Mouse (Mus musculus): ENCODE data around the gene Hagh. TPM values are rescaled to one million over a fixed set of nuclear protein-coding genes. Genes with fewer than 3 reads are reported as not detected.

Gene Hagh
- total and polyA plus RNA-seq, 2 experiments from 2014 or later, result 116 to 129 TPM

- peak; percentile 43 for TF ChIP-seq CTCF (IDR thresholded peaks at IDR 0.05; ENCODE audit: low read depth)
- no peak for TF ChIP-seq EP300 (IDR thresholded peaks at IDR 0.05; ENCODE audit: low read depth)
- H3K4me1 ChIP-seq (ENCODE audit: control insufficient read depth, insufficient read depth), result no peaks in the 10 kb centered on the region
- H3K4me2 ChIP-seq (ENCODE audit: low read depth, low read length), result no peak overlapping the region
- H3K27me3 ChIP-seq (ENCODE audit: control insufficient read depth, insufficient read depth, low read length), result no peaks in the 10 kb centered on the region
- no peak overlapping the region for H3K27ac ChIP-seq (ENCODE audit: low read depth)
- H3K9ac ChIP-seq (replicated peaks; ENCODE audit: low read depth, low read length), result no peak overlapping the region
- no peaks in the 10 kb centered on the region for H3K36me3 ChIP-seq (replicated peaks; ENCODE audit: control insufficient read depth, insufficient read depth, low read length)
- no peak for ATAC-seq (ENCODE audit: insufficient read depth, low read depth)
- WGBS, result 27% methylated on average over 1 of the region's 1 CpGs
- no peaks in the 10 kb centered on the region for H3K9me3 ChIP-seq (replicated peaks; ENCODE audit: control insufficient read depth, low read length)
- H3K4me3 ChIP-seq (ENCODE audit: low read depth, low read length), result no peak overlapping the region
- no peak for DNase-seq (ENCODE audit: low spot score)
These were observed 22.4 kb upstream of the Hagh start for GRCm38 (mm10) chr17:24817503-24817902.

GRCm38 (mm10) chr17:24818172-24818571, 21.8 kb upstream of the Hagh start:
- H3K36me3 ChIP-seq (replicated peaks; ENCODE audit: control insufficient read depth, insufficient read depth, low read length), result no peaks in the 10 kb centered on the region
- H3K4me3 ChIP-seq (ENCODE audit: low read depth, low read length), result no peak overlapping the region
- 39% methylated on average over 6 of the region's 6 CpGs for WGBS
- DNase-seq (ENCODE audit: low spot score) (no peak), ATAC-seq (ENCODE audit: insufficient read depth, low read depth) (no peak)
- no peak for TF ChIP-seq CTCF (IDR thresholded peaks at IDR 0.05; ENCODE audit: low read depth)
- TF ChIP-seq EP300 (IDR thresholded peaks at IDR 0.05; ENCODE audit: low read depth), result no peak
- no peak overlapping the region for H3K9ac ChIP-seq (replicated peaks; ENCODE audit: low read depth, low read length)
- no peaks in the 10 kb centered on the region for H3K9me3 ChIP-seq (replicated peaks; ENCODE audit: control insufficient read depth, low read length)
- no peaks in the 10 kb centered on the region for H3K27me3 ChIP-seq (ENCODE audit: control insufficient read depth, insufficient read depth, low read length)
- no peaks in the 10 kb centered on the region for H3K4me1 ChIP-seq (ENCODE audit: control insufficient read depth, insufficient read depth)
- H3K4me2 ChIP-seq (ENCODE audit: low read depth, low read length), result no peak overlapping the region
- H3K27ac ChIP-seq (ENCODE audit: low read depth), result no peak overlapping the region

- Histone ChIP-seq H3K36me3 (replicated peaks; ENCODE audit: control insufficient read depth, insufficient read depth, low read length) (no peaks in the 10 kb centered on the region), H3K27ac (ENCODE audit: low read depth) (no peak overlapping the region), H3K4me2 (ENCODE audit: low read depth, low read length) (no peak overlapping the region), H3K4me1 (ENCODE audit: control insufficient read depth, insufficient read depth) (no peaks in the 10 kb centered on the region), H3K27me3 (ENCODE audit: control insufficient read depth, insufficient read depth, low read length) (no peaks in the 10 kb centered on the region), H3K4me3 (ENCODE audit: low read depth, low read length) (no peak overlapping the region), H3K9me3 (replicated peaks; ENCODE audit: control insufficient read depth, low read length) (no peaks in the 10 kb centered on the region), H3K9ac (replicated peaks; ENCODE audit: low read depth, low read length) (no peak overlapping the region)
- no peak for DNase-seq (ENCODE audit: low spot score)
- no peak for ATAC-seq (ENCODE audit: insufficient read depth, low read depth)
- TF ChIP-seq CTCF (IDR thresholded peaks at IDR 0.05; ENCODE audit: low read depth) (no peak), EP300 (IDR thresholded peaks at IDR 0.05; ENCODE audit: low read depth) (no peak)
- 49% methylated on average over 2 of the region's 2 CpGs for WGBS
These were observed 20.5 kb upstream of the Hagh start for GRCm38 (mm10) chr17:24819469-24819868.

- no peak for DNase-seq (ENCODE audit: low spot score)
- H3K9me3 ChIP-seq (replicated peaks; ENCODE audit: control insufficient read depth, low read length), result no peaks in the 10 kb centered on the region
- no peaks in the 10 kb centered on the region for H3K36me3 ChIP-seq (replicated peaks; ENCODE audit: control insufficient read depth, insufficient read depth, low read length)
- H3K27ac ChIP-seq (ENCODE audit: low read depth), result no peak overlapping the region
- no peak for ATAC-seq (ENCODE audit: insufficient read depth, low read depth)
- no peak for TF ChIP-seq CTCF (IDR thresholded peaks at IDR 0.05; ENCODE audit: low read depth)
- no peak for TF ChIP-seq EP300 (IDR thresholded peaks at IDR 0.05; ENCODE audit: low read depth)
- no peak overlapping the region for H3K4me3 ChIP-seq (ENCODE audit: low read depth, low read length)
- H3K27me3 ChIP-seq (ENCODE audit: control insufficient read depth, insufficient read depth, low read length), result no peaks in the 10 kb centered on the region
- H3K9ac ChIP-seq (replicated peaks; ENCODE audit: low read depth, low read length), result no peak overlapping the region
- WGBS, result 43% methylated on average over 3 of the region's 3 CpGs
- no peaks in the 10 kb centered on the region for H3K4me1 ChIP-seq (ENCODE audit: control insufficient read depth, insufficient read depth)
- H3K4me2 ChIP-seq (ENCODE audit: low read depth, low read length), result no peak overlapping the region
These were observed 18.3 kb upstream of the Hagh start for GRCm38 (mm10) chr17:24821351-24822280.

- 49% methylated on average over 5 of the region's 5 CpGs for WGBS
- no peak for TF ChIP-seq EP300 (IDR thresholded peaks at IDR 0.05; ENCODE audit: low read depth)
- no peak for TF ChIP-seq CTCF (IDR thresholded peaks at IDR 0.05; ENCODE audit: low read depth)
- Histone ChIP-seq H3K9ac (replicated peaks; ENCODE audit: low read depth, low read length) (no peak overlapping the region), H3K36me3 (replicated peaks; ENCODE audit: control insufficient read depth, insufficient read depth, low read length) (no peaks in the 10 kb centered on the region), H3K4me3 (ENCODE audit: low read depth, low read length) (no peak overlapping the region), H3K27me3 (ENCODE audit: control insufficient read depth, insufficient read depth, low read length) (0 out of 2 replicates have a peak, but pooled peaks cover 2% of the 10 kb centered on the region), H3K4me1 (ENCODE audit: control insufficient read depth, insufficient read depth) (peaks cover 11% of the 10 kb centered on the region), H3K27ac (ENCODE audit: low read depth) (no peak overlapping the region), H3K4me2 (ENCODE audit: low read depth, low read length) (no peak overlapping the region), H3K9me3 (replicated peaks; ENCODE audit: control insufficient read depth, low read length) (no peaks in the 10 kb centered on the region)
- no peak for DNase-seq (ENCODE audit: low spot score)
- no peak for ATAC-seq (ENCODE audit: insufficient read depth, low read depth)
These were observed 398 bp downstream of the Hagh start for GRCm38 (mm10) chr17:24840341-24840740.

Measured in heart, postnatal 0 days (tissue).